Mouse (Mus musculus) E14TG2a.4 (cell line): Measurements from ENCODE around the gene Gm21317.
"Not testable (repeated sequence)": the region's sequence is repeated elsewhere in the genome, so short reads cannot be mapped to it uniquely, and the experiment has no call there.

Experiments used
- H3K27me3 ChIP-seq: 2 replicates; pipeline ENCODE4 v1.6.1; 2014; ENCODE audit warnings: low read length, control low read depth; ENCODE audit not compliant: insufficient read depth
- H3K36me3 ChIP-seq: 2 replicates; pipeline ENCODE4 v1.6.1; 2014; ENCODE audit warnings: low read length, control low read depth; ENCODE audit not compliant: insufficient read depth
- H3K4me1 ChIP-seq: replicated peaks from 2 replicates; pipeline ENCODE4 v1.6.1; 2014; ENCODE audit warnings: low read depth, low read length, control low read depth
- H3K4me3 ChIP-seq: replicated peaks from 2 replicates; pipeline ENCODE4 v1.5.1; 2014; ENCODE audit warnings: mild to moderate bottlenecking, low read length
- H3K9me3 ChIP-seq: 2 replicates; pipeline ENCODE4 v1.6.1; 2014; ENCODE audit warnings: low read length, control low read depth

Gm21317 gene

GRCm38 (mm10) chrY:82224927-82225326, at the start of gene Gm21317:
Gene Gm21317 (plus strand): TSS chrY:82225227.
- not testable (repeated sequence) for H3K36me3 ChIP-seq, H3K4me3 ChIP-seq, H3K4me1 ChIP-seq, H3K9me3 ChIP-seq, H3K27me3 ChIP-seq
